Mouse (Mus musculus) thymus, postnatal 36 days (tissue): ENCODE data around the gene Mdfic.

Source experiments
- DNase-seq, 2 experiments: peaks; one replicate each; pipeline ENCODE4 v3.0.0; 2022; ENCODE audit warnings: mixed read lengths in 2 of 2

The Mdfic gene

DNA sequence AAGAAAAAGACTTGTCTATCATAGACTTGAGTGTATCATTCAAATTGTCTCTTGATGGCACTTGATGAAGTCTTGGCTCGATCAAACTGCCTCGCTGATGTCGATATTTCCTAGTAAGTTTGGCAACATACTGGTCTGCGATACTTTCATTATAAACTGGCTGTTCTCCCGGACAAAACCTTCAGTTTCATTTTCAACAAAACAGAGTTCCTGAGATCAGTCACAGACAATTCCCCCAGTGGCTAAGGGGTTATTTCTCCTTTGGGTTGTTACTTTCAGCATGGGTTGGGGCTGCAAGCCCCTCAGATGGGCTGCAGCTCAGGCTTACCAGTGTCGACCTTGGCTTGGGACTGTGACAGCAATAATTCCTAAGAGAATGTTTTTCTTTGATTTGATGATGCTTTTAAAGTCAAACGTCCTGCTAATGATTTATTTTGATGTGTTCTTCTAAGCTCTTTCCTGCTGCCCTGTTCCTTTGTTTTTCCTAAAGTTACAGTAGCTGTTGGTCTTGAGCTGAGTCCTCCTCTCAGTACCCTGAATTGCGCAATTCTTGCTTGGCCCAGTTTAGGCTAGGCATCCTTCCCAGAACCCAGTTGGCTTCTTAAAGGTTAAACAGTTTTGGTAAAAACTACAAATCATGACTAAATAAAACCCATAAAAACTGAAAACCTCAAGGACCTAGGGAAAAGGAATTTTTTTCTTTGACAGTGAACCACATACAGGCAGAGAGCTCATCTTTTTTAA, 73.3 kb downstream of the Mdfic start:
- no peak for DNase-seq

DNA sequence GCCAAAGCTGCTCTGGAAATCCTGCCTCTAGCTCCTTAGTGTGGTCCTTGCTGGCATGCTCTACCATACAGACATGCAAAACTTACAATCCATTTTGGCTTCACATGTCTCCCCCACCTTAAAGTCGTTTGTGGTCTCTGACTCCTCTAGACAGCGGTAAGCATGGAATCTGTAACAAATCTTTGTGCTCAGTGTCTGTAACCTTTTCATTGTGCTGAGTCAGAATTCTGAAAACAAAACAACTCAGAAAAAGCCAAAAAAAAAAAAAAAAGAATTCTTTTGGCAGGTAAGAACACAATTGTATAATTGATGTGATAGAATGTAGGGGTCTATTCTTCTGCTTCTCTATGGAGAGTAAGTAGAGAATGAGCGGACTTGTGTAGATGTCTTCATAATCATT, 74.3 kb downstream of the Mdfic start:
- no peak for DNase-seq

DNA sequence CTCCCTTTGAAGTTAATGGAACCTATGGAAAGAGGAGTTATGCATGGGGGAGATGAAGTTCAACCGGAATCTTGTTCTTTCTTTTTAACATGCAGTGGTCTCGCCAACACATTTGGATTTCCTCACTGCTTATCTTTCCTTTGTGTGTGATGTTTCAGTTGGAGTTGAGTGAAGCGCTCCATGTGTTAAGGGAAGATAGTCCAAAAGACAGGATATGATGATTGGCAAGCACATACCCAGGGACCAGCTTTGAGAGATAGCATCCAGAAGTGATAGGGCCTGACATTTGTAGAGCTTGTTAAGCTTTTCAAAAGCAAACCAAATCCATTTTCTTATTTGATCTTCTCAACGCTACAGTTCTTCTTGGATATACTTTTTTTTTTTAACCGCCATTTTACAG, 86.9 kb downstream of the Mdfic start:
- DNase-seq: no peak

DNA sequence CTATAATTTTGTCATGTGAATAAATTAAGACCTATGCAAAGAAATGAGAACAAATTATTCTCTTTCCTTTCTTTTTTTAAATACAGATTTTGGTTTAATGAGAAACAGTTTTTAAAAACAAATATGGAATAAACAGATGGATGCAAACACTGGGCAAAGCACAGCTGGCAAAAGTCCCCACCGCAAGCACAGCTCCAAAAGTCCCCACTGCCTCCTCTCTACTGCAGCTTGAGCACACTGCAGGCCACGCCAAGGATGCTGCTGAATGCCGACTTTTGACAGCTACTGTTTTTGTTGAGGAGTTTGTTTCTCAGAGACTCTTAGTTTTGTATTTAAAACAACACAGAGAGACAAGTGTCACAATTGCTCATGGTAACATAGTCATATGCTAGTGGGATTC, 104.8 kb downstream of the Mdfic start:
- no peak for DNase-seq

DNA sequence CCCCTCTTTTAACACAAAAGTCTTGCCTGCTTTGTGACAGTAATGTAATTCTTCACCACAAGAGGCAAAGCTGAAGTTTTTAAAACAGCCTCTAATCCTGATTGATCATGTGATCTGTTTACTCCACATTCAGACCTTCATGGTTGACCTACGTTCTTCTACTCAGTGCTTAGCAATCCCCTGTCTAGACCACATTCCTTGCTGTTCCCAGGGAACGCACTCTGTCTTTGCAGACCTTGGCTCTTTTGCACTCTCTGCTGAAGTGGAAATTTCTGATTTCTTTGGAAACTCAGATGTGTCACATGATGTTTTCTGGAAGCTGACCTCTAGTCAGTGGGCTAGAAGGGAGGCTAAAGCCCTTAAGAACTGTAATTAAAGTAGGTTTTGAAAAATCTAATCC, 109.4 kb downstream of the Mdfic start:
- DNase-seq: no peak

DNA sequence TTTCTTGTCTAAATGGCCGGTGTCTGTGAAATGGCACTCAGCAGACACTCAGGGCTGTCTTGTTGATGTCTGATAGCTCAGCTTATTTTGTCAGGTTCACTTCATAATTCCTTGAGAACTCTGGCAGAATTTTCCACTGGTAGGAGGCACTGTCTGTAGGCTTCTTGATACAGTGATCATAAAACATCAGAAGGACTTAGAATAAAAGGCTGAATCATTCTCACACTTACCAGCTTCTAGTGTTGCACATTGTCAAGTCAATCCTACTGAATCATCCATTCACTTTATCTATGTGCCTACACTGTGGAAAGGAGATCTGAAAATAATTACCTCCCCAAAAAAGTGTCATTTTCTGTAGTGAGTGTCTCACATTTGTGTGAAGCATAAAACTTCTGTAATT, 110.2 kb downstream of the Mdfic start:
- no peak for DNase-seq

DNA sequence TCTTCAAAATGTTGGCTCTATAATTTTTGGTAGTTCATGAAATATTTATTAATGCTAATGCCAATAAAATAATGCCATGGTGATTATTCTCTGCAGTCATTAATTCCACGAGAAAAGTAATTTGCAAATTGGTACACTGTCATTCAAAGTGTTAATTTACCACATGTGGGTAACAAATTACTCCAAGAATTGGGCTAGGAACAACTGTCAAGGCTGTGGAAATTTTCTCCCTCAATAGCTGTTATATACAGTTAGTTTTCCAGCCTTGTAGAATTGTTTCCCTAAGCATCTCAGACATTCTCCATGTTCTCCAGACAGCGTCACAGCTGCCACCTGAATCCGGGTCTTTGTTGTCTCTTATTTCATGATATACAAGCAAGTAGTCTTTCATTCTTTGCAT, 117.2 kb downstream of the Mdfic start:
- DNase-seq: no peak

DNA sequence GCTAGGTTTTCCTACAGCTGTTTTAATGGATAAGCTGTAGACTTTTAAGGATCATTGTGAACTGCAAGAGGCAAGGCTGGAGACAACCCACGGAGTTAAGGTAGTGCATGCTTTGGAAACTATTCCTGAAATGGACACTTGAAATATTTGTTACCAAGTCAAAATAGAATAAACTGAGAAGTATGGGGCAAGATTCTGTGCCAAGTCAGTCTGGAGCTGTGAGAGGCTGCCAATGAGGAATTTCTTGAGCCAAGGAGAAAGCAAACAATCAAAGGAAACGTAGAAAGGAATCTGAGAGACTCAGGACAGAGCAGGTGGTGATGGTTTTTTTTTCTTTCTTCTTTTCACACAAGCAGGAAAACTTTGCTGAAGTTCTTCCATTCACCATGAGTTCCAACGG, 119.4 kb downstream of the Mdfic start:
- no peak for DNase-seq

DNA sequence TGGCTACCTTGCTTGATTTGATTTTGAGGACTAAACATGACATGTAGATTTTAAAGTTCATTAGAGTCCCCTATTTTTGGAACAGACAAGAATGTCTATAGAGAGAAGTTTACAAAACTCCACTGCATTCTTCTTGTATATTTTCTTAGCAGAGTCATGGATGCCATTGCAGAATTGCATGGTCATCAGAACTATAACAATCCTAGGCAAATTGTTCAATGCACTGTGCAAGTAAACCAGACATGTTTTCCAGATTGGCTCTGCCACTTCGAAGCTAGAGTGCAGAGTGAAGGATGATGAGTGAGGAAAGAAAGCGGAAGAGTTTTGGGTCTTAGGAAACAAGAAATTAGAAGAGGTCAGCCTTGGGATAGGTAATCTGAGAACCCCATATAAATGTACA, 120.0 kb downstream of the Mdfic start:
- DNase-seq: no peak

DNA sequence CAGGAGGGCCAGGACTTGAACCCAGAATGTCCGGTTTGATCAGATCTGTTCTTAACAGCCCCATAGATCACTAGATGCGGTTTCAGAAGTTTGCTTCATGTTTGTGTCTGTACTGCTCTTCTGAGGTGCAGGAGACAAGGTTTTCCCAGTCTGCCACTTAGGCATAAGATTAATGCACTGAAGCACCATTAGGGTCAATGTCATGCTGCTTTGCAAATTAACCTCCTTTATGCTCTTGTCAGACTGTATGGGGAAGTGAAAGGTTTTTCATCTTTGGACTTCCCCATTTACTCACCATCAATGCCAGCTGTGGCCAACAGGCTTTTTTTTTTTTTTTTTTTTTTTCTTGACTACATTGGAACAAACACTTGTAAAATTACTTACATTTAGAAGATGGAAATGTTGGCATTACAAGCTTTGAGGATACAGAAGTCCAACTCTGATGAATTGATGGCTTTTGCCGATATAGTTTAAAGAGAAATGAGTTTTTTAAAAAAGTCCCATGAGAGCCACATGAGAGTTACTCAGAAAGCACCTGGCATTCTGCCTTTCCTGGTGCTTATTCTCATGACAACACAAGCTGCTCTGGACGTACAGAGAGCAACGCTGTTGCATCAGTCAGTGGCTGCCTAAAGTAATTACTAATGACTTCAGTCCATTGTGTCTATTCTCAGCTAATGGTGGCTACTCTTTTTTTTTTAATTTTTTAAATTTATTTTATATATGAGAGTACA, 121.2 kb downstream of the Mdfic start:
- DNase-seq: no peak

DNA sequence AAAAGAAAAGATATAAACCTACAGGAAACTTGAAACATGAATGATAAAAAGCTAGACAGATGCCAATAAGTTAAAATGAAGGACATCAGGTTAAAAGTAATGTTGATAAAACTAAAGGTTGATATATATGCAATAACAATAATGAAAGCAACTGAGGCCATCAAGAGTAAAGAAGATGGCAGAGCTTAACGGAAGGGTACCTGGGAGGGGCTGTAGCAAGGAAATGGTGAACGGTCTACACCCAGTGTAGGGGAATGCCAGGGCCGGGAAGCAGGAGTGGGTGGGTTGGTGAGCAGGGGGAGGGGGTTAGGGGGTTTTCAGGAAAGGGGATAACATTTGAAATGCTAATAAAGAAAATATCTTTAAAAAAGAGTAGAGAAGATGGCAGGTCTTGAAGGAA, 122.8 kb downstream of the Mdfic start:
- DNase-seq: no peak

DNA sequence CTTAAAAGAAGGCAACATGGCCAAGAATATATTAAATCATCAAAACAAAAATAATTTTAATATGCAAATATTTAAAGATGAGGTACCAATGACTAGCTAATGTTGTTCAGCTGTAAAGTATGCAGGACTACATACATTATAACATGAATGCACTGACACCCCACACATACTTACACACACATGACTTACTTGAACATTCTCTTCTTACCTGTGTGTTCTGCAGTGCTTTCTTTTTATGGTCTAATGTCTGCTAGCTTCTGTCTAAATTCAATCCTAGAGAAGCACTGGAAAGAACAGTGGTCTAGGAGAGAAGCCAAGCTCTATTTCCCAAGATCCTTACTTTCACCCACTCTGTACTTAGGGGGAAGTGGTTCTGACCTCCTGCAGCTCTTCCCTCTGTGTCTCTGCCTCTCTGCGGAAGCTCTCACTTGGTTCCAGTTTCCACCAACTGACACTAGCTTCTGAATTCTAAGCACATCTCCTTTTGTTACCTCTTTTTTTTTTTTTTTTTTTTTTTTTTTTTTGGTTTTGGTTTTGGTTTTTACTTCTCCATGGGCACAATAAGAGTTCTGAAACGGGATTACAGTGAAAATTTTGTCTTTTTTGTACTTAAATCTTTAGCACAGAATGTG, 125.4 kb downstream of the Mdfic start:
- no peak for DNase-seq
